Mouse (Mus musculus): ENCODE measurements around the gene Epop.

Epop gene

DNA sequence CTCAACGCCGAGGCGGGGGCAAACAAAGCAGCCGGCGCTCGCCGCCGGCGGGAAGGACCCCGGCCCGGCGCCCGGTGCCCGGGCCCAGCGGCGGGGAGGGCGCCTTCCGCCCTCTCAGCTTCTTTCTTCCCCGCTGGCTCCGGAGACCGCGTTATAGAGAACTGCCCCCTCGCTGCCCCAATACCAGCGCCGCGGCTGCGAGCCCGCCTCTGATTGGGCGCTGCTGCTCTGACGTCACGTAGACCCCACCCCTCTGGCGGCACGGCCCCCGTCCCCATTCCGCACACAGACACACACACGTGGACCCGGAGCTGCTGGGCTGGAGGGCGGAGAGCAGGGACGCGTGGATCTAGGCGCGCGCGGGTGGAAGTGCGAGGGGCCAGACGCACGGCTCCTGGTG is at the start of gene Epop:
Gene Epop (minus strand): TSS at position 127 of the 400 bp plus-strand sequence.
- DNase-seq (ENCODE audit: low read depth) = peak; percentile 53

DNA sequence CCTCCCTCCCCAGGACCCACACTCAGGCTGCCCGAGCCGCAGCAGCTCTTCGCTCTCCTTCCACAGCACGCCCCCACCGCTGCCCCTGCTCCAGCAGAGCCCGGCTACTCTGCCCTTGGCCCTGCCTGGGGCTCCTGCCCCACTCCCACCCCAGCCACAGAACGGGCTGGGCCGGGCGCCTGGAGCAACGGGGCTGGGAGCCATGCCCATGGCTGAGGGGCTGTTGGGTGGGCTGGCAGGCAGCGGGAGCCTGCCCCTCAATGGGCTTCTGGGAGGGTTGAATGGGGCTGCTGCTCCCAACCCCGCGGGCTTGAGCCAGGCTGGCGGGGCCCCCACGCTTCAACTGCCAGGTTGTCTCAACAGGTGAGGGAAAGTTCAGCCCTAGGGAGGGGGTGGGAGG is 48.8 kb upstream of the Epop start:
- DNase-seq (ENCODE audit: low read depth) = no peak

DNA sequence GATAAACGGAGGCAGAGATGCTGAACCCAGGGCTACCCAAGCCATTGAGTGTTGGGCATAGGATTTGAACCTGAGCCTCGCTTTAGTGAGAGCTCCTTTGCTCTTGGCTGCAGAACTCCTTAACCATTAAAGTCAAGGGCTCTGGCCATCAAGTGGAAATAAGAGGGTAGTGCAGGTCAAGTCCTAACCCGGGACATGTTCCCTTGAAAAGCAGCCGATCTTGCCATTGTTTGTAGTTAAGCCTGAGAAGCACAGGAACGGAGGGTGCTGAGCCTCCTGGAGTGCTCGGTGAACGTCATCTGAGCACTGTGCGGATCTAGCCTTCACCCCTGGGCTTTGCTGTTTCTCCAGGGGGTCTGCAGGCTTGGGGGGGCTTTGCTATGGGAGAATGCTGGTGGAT is 48.3 kb upstream of the Epop start:
- DNase-seq (ENCODE audit: low read depth) = no peak

DNA sequence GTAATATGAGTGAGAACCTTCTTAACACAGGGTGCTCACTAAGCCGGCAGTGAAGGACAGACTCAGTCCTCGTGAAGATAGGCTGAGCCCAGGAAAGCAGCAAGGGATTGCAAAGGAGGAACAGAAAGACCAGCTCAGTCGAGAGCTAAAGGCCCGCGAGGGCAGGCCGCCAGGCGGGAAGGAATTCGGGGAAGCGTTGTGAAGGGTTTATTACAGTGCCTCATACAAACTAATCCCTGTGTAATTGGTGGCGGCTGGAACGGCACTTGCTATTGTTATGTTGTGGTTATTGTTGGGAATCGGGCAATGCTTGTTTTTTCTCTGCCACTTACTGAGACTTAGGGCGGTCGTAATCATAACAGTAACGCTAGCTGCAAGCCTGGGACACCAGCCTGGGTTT is 47.9 kb upstream of the Epop start:
- no peak for DNase-seq (ENCODE audit: low read depth)

DNA sequence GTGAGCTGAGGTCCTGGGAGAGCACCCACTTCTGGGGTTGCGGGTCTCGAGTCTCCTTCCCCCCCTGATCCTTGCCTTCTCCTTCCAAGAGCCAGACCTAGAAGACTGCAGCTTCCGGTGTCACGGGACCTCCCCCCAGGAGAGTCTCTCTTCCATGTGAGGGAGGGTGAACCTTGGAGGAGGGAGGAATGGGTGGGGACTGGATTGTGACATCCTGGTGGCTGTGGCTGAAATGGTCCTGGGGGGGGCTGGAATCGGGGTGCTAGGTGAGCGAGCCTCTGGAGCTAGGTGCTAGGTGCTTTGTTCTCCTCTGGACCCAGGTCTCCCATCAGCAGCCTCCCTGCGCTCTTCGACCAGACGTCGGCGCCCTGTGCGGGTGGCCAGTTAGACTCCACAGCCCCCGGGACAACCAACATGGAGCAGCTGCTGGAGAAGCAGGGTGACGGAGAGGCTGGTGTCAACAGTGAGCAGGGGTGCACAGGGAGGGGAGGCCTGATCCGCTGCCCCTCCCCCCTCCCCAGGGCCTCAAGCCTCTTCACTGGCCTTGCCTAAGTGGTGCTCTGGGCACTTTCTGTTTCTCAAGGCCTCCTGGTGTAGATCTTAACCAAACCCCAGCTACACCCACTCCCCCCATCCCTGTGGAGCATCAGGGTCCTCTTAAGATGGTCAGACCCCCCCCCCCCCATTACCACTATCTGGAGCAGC is 46.7 kb upstream of the Epop start:
- DNase-seq (ENCODE audit: low read depth) = no peak

DNA sequence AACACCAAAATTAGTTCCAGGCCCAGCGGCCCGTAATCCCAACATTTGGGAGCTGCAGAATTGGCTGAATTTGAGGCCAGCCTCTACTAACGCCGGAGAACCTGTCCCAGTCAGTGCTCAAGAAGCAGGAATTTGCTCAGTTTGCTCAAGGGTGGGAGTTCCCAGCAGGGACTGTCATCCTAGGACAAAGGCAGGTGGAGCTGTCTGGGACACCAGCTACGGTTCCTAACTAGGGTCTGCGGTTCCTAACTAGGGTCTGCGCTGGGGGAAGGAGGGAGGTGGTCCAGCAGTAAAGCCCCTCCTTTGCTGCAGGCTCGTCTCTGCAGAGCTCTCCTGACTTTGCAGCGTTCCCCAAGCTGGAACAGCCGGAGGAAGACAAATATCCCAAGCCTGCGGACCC is 43.6 kb upstream of the Epop start:
- DNase-seq (ENCODE audit: low read depth) = no peak

DNA sequence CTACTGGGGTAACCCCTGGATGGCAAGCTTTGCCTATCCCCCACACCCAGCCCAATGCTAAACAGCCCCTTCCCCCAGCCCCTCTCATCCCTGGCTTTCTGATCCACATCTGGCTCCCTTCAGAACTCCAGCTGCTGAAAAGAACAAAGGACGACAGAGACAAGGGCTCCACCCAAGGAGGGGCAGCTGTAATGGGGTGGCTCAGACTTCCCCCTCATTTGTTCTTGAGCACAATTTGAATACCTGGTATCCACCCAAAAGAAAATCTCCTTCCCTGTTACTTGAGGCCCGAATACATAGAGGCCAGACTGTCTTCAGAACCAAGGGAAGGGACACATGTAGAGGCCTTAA is 41.6 kb upstream of the Epop start:
- no peak for DNase-seq (ENCODE audit: low read depth)

DNA sequence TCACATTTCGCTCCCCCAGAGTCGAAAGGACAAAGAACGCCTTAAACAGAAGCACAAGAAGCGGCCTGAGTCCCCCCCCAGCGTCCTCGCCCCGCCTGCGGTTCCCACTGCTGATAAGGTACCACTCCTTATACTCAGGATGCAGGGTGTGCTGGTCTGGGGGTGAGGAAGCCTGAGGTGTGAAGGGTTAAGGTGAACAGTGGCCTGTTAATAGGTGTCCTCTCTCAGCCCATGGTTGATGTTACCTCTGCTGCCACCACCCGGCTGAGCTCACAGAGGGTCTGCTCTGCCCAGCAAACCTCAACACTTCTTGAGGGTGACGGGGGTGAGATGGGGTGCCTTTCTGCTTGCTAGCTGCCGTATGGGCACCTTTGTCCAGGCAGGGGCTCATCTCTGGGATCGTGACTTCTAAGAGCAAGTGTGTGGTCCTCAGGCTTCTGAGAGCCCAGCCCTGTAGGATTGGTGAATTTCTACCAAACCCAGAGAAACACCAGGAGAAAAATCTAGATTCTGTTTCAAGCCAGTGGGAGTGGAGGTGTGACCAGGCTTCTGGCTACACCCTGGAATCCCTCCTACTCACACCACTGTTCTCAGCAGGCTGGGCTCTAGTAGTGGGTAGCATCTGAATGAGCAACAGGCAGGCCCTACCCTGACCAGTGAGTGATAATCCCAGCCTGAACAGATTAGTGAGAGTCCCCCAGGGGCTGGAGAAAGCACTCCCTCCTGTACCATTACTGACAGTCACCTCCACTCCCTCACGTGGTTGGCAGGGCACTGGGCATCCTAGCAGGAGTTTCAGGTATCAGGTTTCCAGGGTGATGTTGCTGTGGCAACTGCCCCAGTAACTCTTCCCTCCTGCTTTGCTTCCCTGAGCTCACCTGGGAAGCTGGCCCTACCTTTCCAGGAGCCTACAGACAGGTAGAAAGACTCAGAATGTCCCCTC is 41.0 kb upstream of the Epop start:
- no peak for DNase-seq (ENCODE audit: low read depth)

DNA sequence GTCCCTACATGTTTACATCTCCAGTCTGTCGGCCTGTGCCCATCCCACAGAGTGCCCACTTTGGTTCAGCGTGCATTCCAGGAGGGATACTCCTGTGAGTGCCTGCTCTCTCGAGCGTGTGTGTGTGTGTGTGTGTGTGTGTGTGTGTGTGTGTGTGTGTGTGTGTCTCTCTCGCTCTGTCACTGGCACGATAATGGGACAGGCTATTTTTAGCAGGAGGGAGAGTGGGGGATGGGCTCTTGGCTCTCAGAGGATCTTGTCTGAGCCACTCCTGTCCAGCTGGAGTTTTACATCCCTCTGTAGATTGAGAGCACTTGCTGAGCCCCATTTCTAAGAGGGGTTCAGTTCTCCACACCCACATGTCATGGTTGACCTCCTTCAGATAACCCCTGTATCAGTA is 40.3 kb upstream of the Epop start:
- no peak for DNase-seq (ENCODE audit: low read depth)

DNA sequence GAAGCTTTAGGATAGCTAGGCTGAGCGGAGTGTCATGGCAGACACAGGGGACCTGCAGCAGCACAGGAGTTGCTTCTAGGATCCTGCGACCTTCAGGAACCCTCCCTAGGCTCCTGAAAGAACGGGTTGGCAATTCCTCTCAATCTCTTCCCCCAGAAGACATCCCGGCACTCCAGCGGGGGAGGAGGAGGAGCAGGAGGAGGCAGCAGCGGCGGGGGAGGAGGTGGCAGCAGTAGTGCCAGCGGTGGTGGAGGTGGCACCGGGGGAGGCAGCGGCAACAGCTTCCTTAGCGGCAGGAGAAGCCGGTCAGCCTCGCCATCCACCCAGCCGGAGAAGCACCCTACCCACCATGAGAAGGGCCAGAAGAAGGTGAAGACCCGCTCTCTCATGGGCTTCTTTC is 39.8 kb upstream of the Epop start:
- no peak for DNase-seq (ENCODE audit: low read depth)

DNA sequence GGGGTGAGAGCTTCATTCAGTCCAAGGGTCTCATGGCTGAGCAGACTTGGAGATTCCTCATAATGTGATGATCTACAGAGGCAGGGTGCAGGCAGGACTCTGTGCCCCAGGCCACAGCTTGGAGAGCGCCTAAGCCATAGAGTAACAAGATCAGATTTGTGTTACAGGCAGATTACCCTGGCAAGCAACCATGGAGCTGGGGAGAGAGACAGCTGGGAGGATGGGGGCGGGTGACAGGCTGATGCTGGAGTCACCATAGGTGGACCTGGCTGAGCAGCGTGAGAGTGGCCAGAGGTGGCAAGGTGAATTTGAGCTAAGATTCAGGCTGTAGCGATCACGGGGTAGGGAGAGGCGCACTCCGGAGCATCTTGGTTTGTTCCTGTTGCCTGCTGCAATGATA is 38.7 kb upstream of the Epop start:
- no peak for DNase-seq (ENCODE audit: low read depth)

DNA sequence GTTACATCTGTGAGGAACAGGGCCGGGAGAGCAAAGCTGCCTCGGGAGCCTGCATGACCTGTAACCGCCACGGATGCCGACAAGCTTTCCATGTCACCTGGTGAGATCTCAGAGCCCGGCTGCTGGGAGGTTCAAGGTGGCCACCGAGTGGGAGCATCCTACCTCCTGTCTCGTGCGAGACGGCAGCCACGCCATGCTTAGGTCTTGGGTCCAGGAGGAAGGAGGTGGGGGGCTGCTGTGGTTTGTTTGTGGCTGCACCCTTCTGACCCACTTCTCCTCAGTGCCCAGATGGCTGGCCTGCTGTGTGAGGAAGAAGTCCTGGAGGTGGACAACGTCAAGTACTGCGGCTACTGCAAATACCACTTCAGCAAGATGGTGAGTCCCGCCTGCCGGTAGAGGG is 37.3 kb upstream of the Epop start:
- no peak for DNase-seq (ENCODE audit: low read depth)

DNA sequence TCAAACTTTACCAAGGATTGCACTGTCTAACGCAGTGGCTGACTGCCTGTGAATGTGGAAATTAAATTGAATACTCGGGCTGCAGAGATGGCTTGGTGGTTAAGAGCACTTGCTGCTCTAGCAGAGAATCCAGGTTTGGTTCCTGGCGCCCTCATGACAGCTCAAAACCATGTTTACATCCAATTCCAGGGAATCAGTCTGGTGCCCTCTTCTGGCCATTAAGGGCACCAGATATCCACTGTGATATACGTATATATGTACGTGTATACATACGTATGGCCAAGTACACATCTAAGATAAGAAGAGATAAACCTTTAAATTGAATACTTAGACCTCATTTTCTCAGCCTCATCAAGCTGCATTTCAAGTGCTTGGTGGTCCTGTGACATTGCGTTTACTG is 36.7 kb upstream of the Epop start:
- no peak for DNase-seq (ENCODE audit: low read depth)

DNA sequence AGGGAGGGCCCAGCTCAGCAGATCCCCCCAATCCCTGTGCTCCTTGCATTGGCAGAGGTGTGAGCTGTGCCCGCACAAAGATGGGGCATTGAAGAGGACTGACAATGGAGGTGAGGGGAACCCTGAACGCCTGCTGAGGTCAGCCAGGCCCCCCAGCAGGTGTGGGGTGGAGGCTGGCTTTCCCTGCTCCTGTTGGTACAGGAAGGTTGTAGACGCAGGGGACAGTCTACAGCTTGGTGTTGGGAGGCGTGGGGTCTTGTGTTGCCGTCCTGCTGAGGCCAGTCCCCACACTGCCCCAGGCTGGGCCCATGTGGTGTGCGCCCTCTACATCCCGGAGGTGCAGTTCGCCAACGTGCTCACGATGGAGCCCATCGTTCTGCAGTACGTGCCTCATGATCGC is 35.9 kb upstream of the Epop start:
- DNase-seq (ENCODE audit: low read depth) = no peak

DNA sequence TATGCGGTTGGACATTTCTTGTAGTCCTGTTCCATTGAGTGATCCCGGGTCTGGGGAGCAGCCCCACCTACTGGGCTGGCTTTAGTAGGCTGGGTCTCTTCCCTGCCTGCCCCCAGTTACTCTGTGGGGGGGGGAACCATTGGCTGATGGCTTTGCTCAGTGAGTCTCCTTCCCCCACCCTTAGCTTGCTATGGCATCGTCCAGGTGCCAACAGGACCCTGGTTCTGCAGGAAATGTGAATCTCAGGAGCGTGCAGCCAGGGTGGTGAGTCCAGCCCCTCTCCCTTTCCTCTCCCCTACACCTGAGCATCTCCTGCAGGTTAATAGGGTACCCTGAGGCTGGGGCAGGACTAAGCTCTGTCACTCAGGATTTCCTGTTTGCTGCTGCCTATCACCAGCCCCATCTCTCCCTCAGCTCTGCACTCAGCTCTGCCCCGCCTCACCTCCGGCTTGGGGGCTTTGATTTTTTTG is 35.3 kb upstream of the Epop start:
- DNase-seq (ENCODE audit: low read depth) = no peak

DNA sequence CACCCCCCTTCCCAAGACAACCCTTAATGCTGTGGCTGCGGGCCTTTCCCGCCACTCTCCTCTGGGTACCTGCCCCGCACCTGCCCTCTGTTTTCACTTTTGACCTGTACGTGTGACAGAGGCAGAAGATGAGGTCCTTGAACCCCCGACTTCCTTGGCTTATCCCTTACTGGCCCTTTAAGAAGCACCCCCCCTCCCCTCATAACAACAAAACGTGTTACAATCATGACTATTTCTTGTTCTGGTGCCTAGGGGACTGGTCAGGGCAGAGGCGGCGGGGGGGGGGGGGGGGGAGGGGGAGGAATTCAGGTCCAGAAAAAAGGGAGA is 34.8 kb upstream of the Epop start:
- no peak for DNase-seq (ENCODE audit: low read depth)

DNA sequence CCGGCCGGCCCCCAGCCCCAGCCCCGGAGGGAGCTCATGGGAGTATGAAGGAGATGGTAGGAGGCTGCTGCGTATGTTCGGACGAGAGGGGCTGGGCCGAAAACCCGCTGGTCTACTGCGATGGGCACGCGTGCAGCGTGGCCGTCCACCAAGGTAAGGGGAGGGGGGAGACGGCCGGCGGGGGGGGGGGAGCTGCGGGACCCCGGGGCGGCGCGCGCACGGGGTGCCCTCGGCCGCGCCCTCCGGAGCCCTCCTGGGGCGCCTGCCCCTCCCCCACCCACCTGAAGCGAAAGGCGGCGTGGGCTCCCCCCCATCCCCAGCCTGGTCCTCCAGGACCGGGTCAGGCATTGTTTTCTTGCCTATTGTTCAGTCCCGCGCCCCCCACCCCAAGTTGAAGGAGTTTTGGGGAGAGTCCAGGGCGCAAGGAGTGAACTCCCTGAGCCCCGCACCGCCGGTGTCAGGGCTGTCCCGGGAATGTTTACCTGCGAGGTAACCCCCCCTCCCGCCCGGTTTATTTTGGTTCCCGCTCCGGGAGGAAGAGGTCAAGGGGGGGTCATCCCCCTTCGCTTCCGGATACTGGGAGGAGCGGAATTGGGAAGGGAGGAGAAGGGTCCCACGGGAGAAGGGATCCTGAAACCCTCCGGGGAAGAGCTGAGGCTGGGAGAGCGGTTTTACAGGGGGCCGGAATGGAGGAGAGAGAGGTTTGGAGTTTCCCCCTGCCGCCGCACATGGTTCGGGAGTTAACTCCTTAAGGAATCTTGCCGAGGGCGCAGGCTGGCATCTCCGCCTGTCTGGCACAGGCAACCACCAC is 34.2 kb upstream of the Epop start:
- no peak for DNase-seq (ENCODE audit: low read depth)

DNA sequence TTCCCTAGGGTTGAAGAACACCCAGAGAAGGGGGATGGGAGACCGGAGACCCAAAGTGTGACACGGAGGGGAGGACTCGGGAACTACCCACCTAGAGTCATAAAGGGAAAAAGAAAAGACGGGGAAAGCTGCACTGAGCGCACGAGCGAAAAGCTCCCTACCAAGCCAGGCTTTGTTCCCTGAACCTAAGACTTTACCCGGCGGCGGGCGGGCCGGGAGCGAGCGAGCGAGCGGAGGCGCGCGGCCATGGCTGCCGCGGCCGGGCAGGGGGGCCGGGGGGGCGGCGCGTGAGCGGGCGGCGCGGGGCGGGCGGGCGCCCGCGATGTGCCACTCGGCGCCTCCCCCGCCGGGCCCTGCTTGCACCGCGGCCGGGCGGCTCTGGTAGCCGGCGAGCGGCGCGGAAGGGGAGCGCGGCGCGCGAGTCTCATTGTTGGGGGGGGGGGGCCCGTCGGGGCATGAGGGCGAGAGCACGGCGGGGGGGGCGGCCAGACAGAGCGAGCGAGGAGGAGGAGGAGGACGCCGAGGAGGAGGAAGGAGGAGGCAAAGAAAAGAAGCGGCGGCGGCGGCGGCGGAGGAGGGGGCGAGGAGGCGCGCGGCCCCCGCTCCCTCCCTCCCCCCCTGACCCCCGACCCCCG is 33.5 kb upstream of the Epop start, which contains the start of gene Mllt6:
Gene Mllt6 (plus strand): TSS at position 522 of the 635 bp plus-strand sequence.
- DNase-seq (ENCODE audit: low read depth) = no peak

DNA sequence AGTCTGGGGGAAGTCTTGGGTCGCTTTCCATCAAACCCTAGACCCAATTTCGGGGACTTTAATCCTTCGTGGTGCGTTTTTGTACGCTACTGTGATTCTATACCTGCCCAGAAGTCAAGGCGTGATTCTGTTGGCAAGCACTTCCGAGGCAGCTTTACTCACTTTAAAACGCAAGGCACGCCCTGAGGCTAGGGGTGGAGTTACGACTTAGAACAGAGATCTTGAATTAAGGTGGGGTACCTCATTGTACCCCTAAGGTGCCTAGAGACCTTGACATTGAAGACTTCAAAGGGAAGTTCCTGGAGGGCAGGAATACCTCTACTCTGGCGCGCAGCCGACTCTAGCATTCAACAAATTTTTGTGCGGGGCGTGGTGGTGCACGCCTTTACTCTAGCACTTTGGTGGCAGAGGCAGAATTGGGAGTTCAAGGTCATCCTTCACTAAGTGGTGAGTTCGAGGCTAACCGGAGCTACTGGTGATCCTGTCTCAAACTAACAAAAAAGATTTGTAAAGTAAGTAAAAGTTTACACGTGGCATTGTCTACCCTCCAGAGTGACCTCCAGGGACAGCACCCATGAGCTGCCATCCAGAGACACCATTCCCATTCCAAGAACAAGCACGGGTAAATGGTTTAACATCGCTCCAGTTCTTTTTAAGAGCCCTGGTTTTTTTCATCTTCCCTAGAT is 32.8 kb upstream of the Epop start:
- DNase-seq (ENCODE audit: low read depth) = no peak

DNA sequence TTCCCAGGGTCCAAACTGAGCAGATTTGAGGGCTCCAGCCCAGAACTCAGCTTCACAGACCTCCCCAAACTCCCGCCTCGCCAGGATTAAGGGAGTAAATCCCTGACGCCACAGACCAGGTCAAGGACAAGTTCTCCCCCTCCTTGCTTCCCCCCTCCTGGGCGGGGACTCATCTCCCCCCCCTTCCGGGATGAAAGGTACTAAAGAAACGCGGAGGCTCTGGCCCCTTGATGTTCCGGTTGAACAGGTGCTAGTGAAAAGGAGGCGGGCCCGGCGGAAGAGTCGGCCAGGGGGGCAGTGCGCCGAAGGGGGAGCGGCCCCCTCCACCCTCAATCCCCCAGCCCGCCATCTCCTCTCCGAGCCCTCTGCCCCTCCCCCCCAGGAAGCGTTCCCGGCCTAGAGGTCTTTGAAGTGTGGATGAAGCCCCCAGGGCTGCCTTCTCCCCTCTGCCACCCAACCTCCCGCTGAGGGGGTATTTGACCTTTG is 32.2 kb upstream of the Epop start:
- no peak for DNase-seq (ENCODE audit: low read depth)
